Mouse (Mus musculus) midbrain, embryonic 14.5 days (tissue): Measurements from ENCODE around the gene Gm10320. TPM values are rescaled to one million over a fixed set of nuclear protein-coding genes. Genes with fewer than 3 reads are reported as not detected.

Experiments
- ATAC-seq: fragments of 200-750 bp; cut with Nextera tagmentation; 2 replicates; pipeline ENCODE4 v1.8.0; 2017; ENCODE audit warnings: moderate number of reproducible peaks, moderate library complexity; ENCODE audit not compliant: low FRiP score, low TSS enrichment
- DNase-seq: peaks from one replicate; pipeline ENCODE4 v3.0.0-alpha.2; 2015
- H3K27ac ChIP-seq: fragments of 300-500 bp; sonication (generic); replicated peaks from 2 replicates; pipeline ENCODE4 v1.5.1; 2014; ENCODE audit warnings: mild to moderate bottlenecking, low read depth, low read length, moderate library complexity
- H3K27me3 ChIP-seq: fragments of 300-500 bp; sonication (generic); 2 replicates; pipeline ENCODE4 v1.6.1; 2014; ENCODE audit warnings: low read length, control low read depth, mixed read lengths; ENCODE audit not compliant: control insufficient read depth, insufficient read depth
- H3K36me3 ChIP-seq: fragments of 300-500 bp; sonication (generic); 2 replicates; pipeline ENCODE4 v1.6.1; 2014; ENCODE audit warnings: low read length, control low read depth; ENCODE audit not compliant: control insufficient read depth, insufficient read depth
- H3K4me1 ChIP-seq: fragments of 300-500 bp; sonication (generic); 2 replicates; pipeline ENCODE4 v1.6.1; 2014; ENCODE audit warnings: mild to moderate bottlenecking, antibody characterized with exemption, low read length, control low read depth; ENCODE audit not compliant: control insufficient read depth, insufficient read depth
- H3K4me2 ChIP-seq: fragments of 300-500 bp; sonication (generic); 2 replicates; pipeline ENCODE4 v1.6.1; 2014; ENCODE audit warnings: mild to moderate bottlenecking, low read length, moderate library complexity
- H3K4me3 ChIP-seq: fragments of 300-500 bp; sonication (generic); replicated peaks from 2 replicates; pipeline ENCODE4 v1.5.1; 2014; ENCODE audit warnings: low read depth, low read length
- H3K9ac ChIP-seq: fragments of 300-500 bp; sonication (generic); replicated peaks from 2 replicates; pipeline ENCODE4 v1.6.1; 2014; ENCODE audit warnings: mild to moderate bottlenecking, low read length, moderate library complexity
- H3K9me3 ChIP-seq: fragments of 300-500 bp; sonication (generic); 2 replicates; pipeline ENCODE4 v1.6.1; 2016; ENCODE audit warnings: low read length, control low read depth, mixed read lengths; ENCODE audit not compliant: control insufficient read depth
- WGBS: fragments of 180-500 bp; shearing (Covaris S2); extraction: QIAGEN DNeasy Blood & Tissue Kit; methylation state at CpG from one replicate; pipeline ENCODE4 v1.1.7; 2014; 5-methylcytosine and 5-hydroxymethylcytosine counted together
- polyA plus RNA-seq: library from polyadenylated mRNA; unstranded; fragments of >200 nt; fragmentation: Nextera tagmentation; extraction: Ambion mirVana; gene quantifications from 2 replicates; pipeline ENCODE4 v1.2.1, GENCODE M21; 2014

The Gm10320 gene
- polyA plus RNA-seq, 1 experiment from 2014 or later = 0.67 TPM

DNA sequence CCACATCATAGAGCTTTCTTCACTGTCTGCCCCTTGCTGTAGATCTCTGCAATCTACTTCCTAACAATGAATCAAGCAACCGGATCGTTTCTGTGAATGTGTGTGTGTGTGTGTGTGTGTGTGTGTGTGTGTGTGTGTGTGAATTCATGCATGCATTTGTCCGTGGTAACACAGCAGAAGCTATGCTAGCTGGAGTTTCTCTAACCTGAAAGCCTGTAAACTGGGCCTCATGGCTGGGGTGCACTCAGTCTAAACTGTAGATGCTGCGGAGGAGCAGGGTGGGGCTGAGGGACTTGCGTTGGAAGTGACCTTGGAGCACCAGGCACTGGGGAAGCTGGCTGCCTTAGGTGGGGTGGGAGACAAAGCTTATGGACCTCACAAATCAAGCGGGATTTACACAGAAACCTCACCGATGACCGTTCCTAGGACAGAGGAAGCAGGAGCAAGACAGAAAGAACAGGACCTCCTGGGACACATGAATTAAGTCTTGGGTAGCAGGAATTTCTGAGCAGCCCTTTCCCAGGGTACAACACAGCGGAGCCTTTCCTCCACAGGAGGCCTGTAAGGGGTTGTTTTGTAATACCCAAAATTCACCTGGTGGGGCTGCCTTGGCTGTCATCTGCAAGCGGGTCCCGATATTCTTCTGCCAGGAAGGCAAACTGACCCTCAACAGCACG lies 41.0 kb upstream of the Gm10320 start:
- no peaks in the 10 kb centered on the region for H3K36me3 ChIP-seq
- H3K4me2 ChIP-seq = no peak overlapping the region
- H3K9ac ChIP-seq = no peak overlapping the region
- no peak overlapping the region for H3K4me3 ChIP-seq
- no peak for DNase-seq
- WGBS = 48% methylated on average over 12 of the region's 12 CpGs
- no peak for ATAC-seq
- H3K9me3 ChIP-seq = no peaks in the 10 kb centered on the region
- H3K27ac ChIP-seq = no peak overlapping the region
- H3K4me1 ChIP-seq = peaks cover 21% of the 10 kb centered on the region
- peaks cover 26% of the 10 kb centered on the region for H3K27me3 ChIP-seq

DNA sequence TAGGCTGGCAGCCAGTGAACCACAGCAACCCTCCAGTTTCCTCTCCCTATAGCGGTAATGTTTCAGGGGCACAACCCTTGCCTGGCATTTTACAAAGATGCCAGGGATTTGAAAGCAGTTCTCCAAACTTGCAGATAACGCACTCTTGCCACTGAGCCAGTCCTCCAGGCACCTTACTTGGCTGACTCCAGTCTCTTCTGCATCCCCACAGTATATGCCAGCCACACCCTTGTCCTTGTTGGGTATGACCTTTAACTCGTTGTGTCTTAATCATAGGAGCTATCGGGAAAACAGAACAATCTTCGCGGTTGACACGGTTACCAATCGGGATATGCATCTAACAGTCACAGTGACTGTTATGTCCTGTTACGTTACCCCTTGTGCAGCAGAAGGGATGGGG lies 40.2 kb upstream of the Gm10320 start:
- ATAC-seq = no peak
- WGBS = 85% methylated on average over 9 of the region's 9 CpGs
- no peak for DNase-seq

DNA sequence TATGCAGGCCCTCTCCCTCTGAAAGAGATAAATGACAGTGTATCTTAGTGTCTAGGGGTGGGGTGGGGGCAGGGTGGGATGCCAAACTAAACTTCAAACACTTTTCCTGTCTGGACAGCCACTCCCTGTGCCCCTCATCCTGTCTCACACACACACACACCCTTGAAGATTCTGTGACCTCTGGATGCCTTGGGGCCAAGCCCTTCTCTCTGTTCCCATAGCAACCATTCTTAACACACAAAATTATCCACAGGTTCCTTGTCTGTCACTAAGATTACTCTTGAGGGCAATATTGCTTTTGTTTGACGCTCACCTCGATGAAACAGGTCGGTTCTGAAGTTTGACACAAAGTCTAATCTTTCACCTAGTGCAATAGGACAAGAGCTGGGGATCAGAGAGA lies 39.5 kb upstream of the Gm10320 start:
- Histone ChIP-seq H3K36me3 (no peaks in the 10 kb centered on the region), H3K9ac (no peak overlapping the region), H3K27ac (no peak overlapping the region), H3K4me1 (peaks cover 21% of the 10 kb centered on the region), H3K4me2 (no peak overlapping the region), H3K9me3 (no peaks in the 10 kb centered on the region), H3K27me3 (peaks cover 26% of the 10 kb centered on the region), H3K4me3 (no peak overlapping the region)
- DNase-seq (no peak), ATAC-seq (no peak)
- WGBS = 6% methylated on average over 3 of the region's 3 CpGs

More for the DNA sequence above, 40.2 kb upstream of the Gm10320 start:
- Histone ChIP-seq H3K27me3 (peaks cover 26% of the 10 kb centered on the region), H3K9me3 (no peaks in the 10 kb centered on the region), H3K4me2 (no peak overlapping the region), H3K9ac (no peak overlapping the region), H3K27ac (no peak overlapping the region), H3K36me3 (no peaks in the 10 kb centered on the region), H3K4me1 (peaks cover 21% of the 10 kb centered on the region), H3K4me3 (no peak overlapping the region)

DNA sequence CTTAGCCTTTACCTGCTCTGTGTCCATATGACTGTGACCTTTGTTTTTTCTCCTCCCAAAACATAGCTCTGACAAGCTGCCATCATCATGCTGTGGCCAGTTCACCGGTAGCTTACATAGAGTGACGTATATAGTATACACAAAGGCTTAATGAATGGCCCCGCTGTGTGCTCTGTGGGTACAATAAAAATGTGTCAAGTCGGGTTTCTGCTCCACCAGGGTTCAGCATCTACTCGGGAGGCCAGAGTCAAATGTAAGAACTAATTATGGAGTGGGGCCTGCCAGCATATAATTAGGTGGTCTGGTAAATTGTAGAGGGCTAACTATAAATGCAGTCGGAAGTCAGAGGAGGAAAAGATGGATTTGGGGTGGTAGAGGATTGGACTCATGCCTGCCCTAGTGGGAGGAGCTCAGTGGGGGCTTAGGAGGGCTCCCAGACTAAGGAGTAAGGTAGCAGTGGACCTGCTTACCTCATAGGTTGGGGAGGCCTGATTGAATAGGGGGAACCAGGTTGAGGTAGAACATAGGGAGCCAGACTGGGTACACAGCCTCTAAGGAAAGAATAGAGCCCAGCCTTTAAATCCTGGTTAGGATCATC lies 32.0 kb upstream of the Gm10320 start:
- Histone ChIP-seq H3K9ac (no peak overlapping the region), H3K27ac (no peak overlapping the region), H3K4me3 (no peak overlapping the region), H3K27me3 (no peaks in the 10 kb centered on the region), H3K36me3 (no peaks in the 10 kb centered on the region), H3K4me2 (no peak overlapping the region), H3K9me3 (no peaks in the 10 kb centered on the region), H3K4me1 (no peaks in the 10 kb centered on the region)
- 81% methylated on average over 6 of the region's 6 CpGs for WGBS
- DNase-seq (no peak), ATAC-seq (no peak)

DNA sequence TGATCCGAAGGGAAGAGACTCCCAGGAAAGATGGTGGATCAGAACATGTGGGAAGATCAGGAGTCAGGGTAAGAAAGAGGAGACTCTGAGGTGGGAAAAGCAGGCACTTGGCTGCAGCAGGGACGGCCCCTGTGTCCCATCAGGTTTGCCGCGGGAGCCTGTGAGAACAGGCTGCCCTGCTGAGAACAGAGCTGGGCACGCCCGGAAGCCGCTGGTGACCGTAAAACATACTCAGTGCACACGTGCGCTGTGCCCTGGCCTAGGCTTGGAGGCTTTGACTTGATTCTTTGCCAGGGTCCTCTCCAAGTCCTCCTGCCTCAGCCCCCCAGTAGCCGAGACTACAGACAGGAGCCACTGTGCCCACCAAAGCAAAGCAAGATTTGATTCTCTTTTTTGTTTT lies 26.5 kb upstream of the Gm10320 start:
- DNase-seq (no peak), ATAC-seq (no peak)
- no peaks in the 10 kb centered on the region for H3K36me3 ChIP-seq
- no peak overlapping the region for H3K4me3 ChIP-seq
- H3K9me3 ChIP-seq = no peaks in the 10 kb centered on the region
- H3K4me1 ChIP-seq = no peaks in the 10 kb centered on the region
- 31% methylated on average over 11 of the region's 11 CpGs for WGBS
- no peak overlapping the region for H3K9ac ChIP-seq
- H3K27me3 ChIP-seq = peaks cover 4% of the 10 kb centered on the region
- no peak overlapping the region for H3K4me2 ChIP-seq
- H3K27ac ChIP-seq = no peak overlapping the region

DNA sequence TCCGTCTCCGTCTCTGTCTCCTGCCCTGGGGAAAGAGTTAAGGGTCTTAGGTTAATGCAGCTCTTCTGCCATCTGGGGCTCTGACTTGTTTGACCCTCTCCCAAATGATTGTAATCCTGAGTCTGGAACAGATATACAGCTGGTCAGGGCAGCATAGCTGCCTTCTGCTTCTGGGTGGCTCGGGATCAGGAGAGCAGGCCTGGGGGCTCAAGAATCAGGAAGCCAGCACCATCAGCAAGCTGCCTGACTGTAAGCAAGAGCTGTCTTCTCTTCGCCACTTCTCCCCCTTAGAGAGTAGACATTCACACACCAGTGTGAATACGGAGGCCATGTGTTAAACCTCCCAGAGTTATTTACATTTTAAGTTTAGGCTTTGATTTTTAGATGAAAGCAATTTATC lies 25.9 kb upstream of the Gm10320 start:
- DNase-seq (no peak), ATAC-seq (no peak)
- Histone ChIP-seq H3K9ac (no peak overlapping the region), H3K4me2 (no peak overlapping the region), H3K27me3 (peaks cover 4% of the 10 kb centered on the region), H3K9me3 (no peaks in the 10 kb centered on the region), H3K27ac (no peak overlapping the region), H3K4me1 (no peaks in the 10 kb centered on the region), H3K36me3 (no peaks in the 10 kb centered on the region), H3K4me3 (no peak overlapping the region)
- 65% methylated on average over 5 of the region's 5 CpGs for WGBS

DNA sequence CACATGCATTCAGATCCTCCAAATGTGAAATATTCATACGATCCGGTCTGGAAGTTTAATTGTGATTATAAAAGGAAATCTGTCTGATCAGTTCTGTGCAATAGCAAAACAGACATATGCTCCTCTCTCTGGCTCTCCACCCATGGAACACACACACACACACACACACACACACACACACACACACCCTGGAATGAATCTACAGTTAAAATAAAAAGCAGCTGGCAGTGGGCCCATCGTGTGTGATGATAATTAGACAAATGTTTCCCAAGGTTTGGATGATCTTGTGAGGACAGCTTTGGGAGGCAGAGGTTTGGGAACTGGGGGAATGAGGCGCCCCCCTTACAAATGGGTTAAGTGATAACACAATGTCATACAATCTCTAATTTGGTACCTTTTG lies 25.2 kb upstream of the Gm10320 start:
- Histone ChIP-seq H3K27ac (no peak overlapping the region), H3K4me2 (no peak overlapping the region), H3K9ac (no peak overlapping the region), H3K9me3 (no peaks in the 10 kb centered on the region), H3K36me3 (no peaks in the 10 kb centered on the region), H3K4me1 (no peaks in the 10 kb centered on the region), H3K27me3 (peaks cover 4% of the 10 kb centered on the region), H3K4me3 (no peak overlapping the region)
- DNase-seq (no peak), ATAC-seq (no peak)
- 91% methylated on average over 4 of the region's 4 CpGs for WGBS

DNA sequence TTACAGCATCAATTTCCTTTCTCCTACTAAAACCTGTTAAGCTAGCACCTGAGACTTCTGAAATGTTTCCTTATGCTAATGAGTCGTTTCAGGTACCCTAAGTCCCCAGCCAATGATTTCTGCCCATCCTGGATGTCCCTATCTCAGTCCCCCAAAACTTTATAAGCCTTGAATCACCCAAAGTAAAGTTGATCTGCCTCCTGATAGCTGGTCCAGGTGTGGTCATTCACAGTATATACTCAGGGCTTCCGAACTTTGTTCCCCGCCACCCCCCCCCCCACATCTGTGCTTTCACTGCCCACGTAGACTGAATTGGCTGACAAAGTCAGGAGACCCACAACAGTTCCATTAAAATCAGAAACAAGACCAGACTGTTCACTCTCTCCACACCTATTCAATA lies 20.3 kb upstream of the Gm10320 start:
- 79% methylated on average over 4 of the region's 4 CpGs for WGBS
- H3K27me3 ChIP-seq = peaks cover 19% of the 10 kb centered on the region
- no peaks in the 10 kb centered on the region for H3K36me3 ChIP-seq
- no peak overlapping the region for H3K4me2 ChIP-seq
- no peak for DNase-seq
- ATAC-seq = no peak
- H3K27ac ChIP-seq = no peak overlapping the region
- H3K9me3 ChIP-seq = no peaks in the 10 kb centered on the region
- H3K9ac ChIP-seq = no peak overlapping the region
- no peak overlapping the region for H3K4me3 ChIP-seq
- H3K4me1 ChIP-seq = no peaks in the 10 kb centered on the region

DNA sequence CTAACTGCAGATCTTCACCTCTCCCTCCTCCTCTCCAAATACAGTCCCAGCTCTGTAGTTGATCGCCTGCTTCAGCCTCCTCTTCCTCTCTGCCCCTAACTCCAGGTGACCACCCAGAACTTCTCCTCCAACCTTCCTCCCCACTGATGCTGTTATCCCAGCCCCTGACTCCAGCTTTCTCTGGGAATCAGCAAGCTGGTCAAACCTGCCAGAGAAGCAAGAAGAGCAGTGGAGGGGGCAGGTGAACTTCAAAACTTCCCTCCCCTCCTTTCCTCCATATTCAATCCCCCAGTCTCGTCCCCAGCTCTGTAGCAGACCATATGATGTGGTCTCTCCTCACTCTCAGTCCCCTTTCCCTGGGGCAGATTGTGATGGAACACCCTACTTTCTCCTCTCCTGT lies 15.9 kb upstream of the Gm10320 start:
- Histone ChIP-seq H3K9me3 (no peaks in the 10 kb centered on the region), H3K36me3 (no peaks in the 10 kb centered on the region), H3K4me2 (no peak overlapping the region), H3K27ac (no peak overlapping the region), H3K4me3 (no peak overlapping the region), H3K9ac (no peak overlapping the region), H3K4me1 (peaks cover 10% of the 10 kb centered on the region; the same call in 1 of the 2 replicates), H3K27me3 (peaks cover 57% of the 10 kb centered on the region)
- ATAC-seq (no peak), DNase-seq (no peak)
- WGBS = 53% methylated on average over 2 of the region's 2 CpGs
